Mouse (Mus musculus) C2C12 (cell line): Measurements from ENCODE around the gene Tescl.

ENCODE experiments used
- CEBPB ChIP-seq: IDR thresholded peaks from one replicate; pipeline ENCODE4 v1.6.1; 2011; ENCODE audit warnings: low read depth, mild to moderate bottlenecking, control low read depth, moderate library complexity
- CTCF ChIP-seq: IDR thresholded peaks from one replicate; pipeline ENCODE4 v1.5.1; 2011; ENCODE audit not compliant: control insufficient read depth, insufficient read depth, insufficient read length
- FOSL1 ChIP-seq: IDR thresholded peaks from one replicate; pipeline ENCODE4 v1.8.0; 2011; ENCODE audit warnings: mild to moderate bottlenecking, low read length; ENCODE audit not compliant: poor library complexity, insufficient read depth, severe bottlenecking
- MAX ChIP-seq: IDR thresholded peaks from one replicate; pipeline ENCODE4 v1.6.1; 2011; ENCODE audit warnings: mild to moderate bottlenecking, control low read depth
- MYOD1 ChIP-seq: IDR thresholded peaks from one replicate; pipeline ENCODE4 v1.6.1; 2011; ENCODE audit warnings: low read depth; ENCODE audit not compliant: control insufficient read depth, insufficient read length
- MYOG ChIP-seq: IDR thresholded peaks from one replicate; pipeline ENCODE4 v1.6.1; 2011; ENCODE audit not compliant: control insufficient read depth, insufficient read length; ENCODE audit errors: extremely low read depth
- USF1 ChIP-seq: IDR thresholded peaks from one replicate; pipeline ENCODE4 v1.6.1; 2011; ENCODE audit warnings: low read depth, mild to moderate bottlenecking, control low read depth, moderate library complexity

GRCm38 (mm10) chr7:24333304-24333986 is at the start of gene Tescl:
- no peak for TF ChIP-seq CTCF
- no peak for TF ChIP-seq FOSL1
- no peak for TF ChIP-seq CEBPB
- TF ChIP-seq MYOD1, result no peak
- no peak for TF ChIP-seq MYOG
- no peak for TF ChIP-seq USF1
- no peak for TF ChIP-seq MAX
